Mouse (Mus musculus): ENCODE measurements around the gene Atrn. TPM values are rescaled to one million over a fixed set of nuclear protein-coding genes. Genes with fewer than 3 reads are reported as not detected.

The Atrn gene
- polyA plus RNA-seq, 1 experiment from 2014 or later: 3.7 TPM

GRCm38 (mm10) chr2:131072536-131072935 is 166.2 kb downstream of the Atrn start:
- H3K4me1 ChIP-seq (replicated peaks; ENCODE audit: control insufficient read depth, insufficient read depth): no peaks in the 10 kb centered on the region
- no peak overlapping the region for H3K4me3 ChIP-seq (ENCODE audit: low read depth, low read length)
- TF ChIP-seq CTCF (IDR thresholded peaks at IDR 0.05; ENCODE audit: low read depth): no peak
- DNase-seq (ENCODE audit: low spot score) (no peak), ATAC-seq (ENCODE audit: low FRiP score, low TSS enrichment) (no peak)
- no peak overlapping the region for H3K4me2 ChIP-seq (replicated peaks; ENCODE audit: low read depth)
- no peaks in the 10 kb centered on the region for H3K9me3 ChIP-seq (ENCODE audit: control insufficient read depth, low read length)
- H3K27ac ChIP-seq (replicated peaks): no peak overlapping the region
- WGBS: 84% methylated on average over 10 of the region's 10 CpGs
- no peak overlapping the region for H3K9ac ChIP-seq (ENCODE audit: low read length)
- H3K27me3 ChIP-seq (ENCODE audit: control insufficient read depth, insufficient read depth, low read length): no peaks in the 10 kb centered on the region
- no peaks in the 10 kb centered on the region for H3K36me3 ChIP-seq (ENCODE audit: control insufficient read depth, insufficient read depth, low read length)

Small RNA genes lying within 50 kb of the gene (microRNA-seq; reads per million reads assigned to microRNA genes)
- gene Mir6973b: not detected

Other genes with a start within 250 kb of the Atrn start
- gene Ddrgk1, start 241.8 kb upstream of the Atrn start, polyA plus RNA-seq (2015; fragmentation: Nextera tagmentation; extraction: Ambion mirVana): 84.3 and 85.0 TPM in 2 replicates
- gene Itpa, start 238.9 kb upstream of the Atrn start, polyA plus RNA-seq (2015; fragmentation: Nextera tagmentation; extraction: Ambion mirVana): 56.2 and 58.6 TPM in 2 replicates
- 0.27 and 0.29 TPM in 2 replicates for gene Slc4a11, start 209.0 kb upstream of the Atrn start, polyA plus RNA-seq (2015; fragmentation: Nextera tagmentation; extraction: Ambion mirVana)
- 10.0 and 11.2 TPM in 2 replicates for gene 4930402H24Rik, start 89 bp upstream of the Atrn start, polyA plus RNA-seq (2015; fragmentation: Nextera tagmentation; extraction: Ambion mirVana)
- gene Gfra4, start 136.6 kb downstream of the Atrn start, polyA plus RNA-seq (2015; fragmentation: Nextera tagmentation; extraction: Ambion mirVana): 10.1 and 10.3 TPM in 2 replicates
- 8.2 and 8.7 TPM in 2 replicates for gene Adam33, start 157.3 kb downstream of the Atrn start, polyA plus RNA-seq (2015; fragmentation: Nextera tagmentation; extraction: Ambion mirVana)
- 0.34 and 0.38 TPM in 2 replicates for gene Siglec1, start 180.3 kb downstream of the Atrn start, polyA plus RNA-seq (2015; fragmentation: Nextera tagmentation; extraction: Ambion mirVana)
- 4.2 TPM in 2 replicates for gene Hspa12b, start 220.8 kb downstream of the Atrn start, polyA plus RNA-seq (2015; fragmentation: Nextera tagmentation; extraction: Ambion mirVana)
- gene Gm11037, start 227.0 kb downstream of the Atrn start, polyA plus RNA-seq (2015; fragmentation: Nextera tagmentation; extraction: Ambion mirVana): not detected in 2 replicates